Mouse (Mus musculus) urinary bladder, postnatal 14 days (tissue): ENCODE data around the gene Klrb1c.
A peak's percentile ranks its signal among the peaks of the same experiment; 100 is the strongest.
"Not testable (repeated sequence)": the region's sequence is repeated elsewhere in the genome, so short reads cannot be mapped to it uniquely, and the experiment has no call there.

Source experiments
- DNase-seq: peaks from one replicate; pipeline ENCODE4 v3.0.0; 2021; ENCODE audit warnings: low spot score

Gene Klrb1c

DNA sequence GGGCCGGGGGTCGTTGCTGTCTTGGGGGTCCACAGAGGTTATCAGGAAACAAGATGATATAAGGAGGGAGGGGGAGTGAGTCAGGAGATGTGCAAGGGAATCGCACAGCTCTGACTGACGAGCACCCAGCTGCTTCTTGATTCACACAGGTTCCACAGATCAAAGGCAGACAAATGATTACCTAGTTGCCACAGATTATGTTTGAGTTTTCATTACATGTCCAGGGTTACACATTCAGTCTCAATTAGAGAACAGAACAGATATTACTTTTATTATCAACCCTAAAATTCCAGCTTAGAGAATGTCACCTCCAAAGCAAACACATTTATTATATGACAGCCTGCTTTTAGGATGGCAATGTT lies 33.6 kb downstream of the Klrb1c start:
- DNase-seq, result not testable (repeated sequence)

GRCm38 (mm10) chr6:128754748-128755401 lies 34.1 kb downstream of the Klrb1c start:
- not testable (repeated sequence) for DNase-seq

GRCm38 (mm10) chr6:128754265-128754664 lies 34.8 kb downstream of the Klrb1c start:
- DNase-seq, result not testable (repeated sequence)

- DNase-seq, result peak; percentile 85
These were observed 35.3 kb downstream of the Klrb1c start for GRCm38 (mm10) chr6:128753610-128754224.

DNA sequence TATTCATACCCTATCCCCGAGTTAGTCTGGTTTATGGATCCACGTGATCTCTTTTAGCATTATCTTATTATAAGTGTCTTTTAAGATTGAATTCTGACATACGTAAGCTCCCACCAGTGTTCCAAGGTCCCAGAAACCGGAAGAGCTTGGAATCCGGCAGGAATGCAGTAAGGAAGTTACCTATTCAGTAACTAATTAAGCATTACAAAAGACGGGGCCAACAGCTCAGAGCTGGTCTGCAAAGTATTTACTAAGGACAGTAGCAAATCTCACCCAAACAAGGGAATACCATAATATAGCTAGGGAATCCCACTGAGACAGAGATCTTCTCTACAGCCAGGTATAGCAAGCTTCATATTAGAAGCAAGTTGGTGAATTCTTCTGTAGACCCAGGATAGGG lies 42.0 kb downstream of the Klrb1c start:
- not testable (repeated sequence) for DNase-seq

GRCm38 (mm10) chr6:128737445-128737844 lies 51.6 kb downstream of the Klrb1c start:
- no peak for DNase-seq

DNA sequence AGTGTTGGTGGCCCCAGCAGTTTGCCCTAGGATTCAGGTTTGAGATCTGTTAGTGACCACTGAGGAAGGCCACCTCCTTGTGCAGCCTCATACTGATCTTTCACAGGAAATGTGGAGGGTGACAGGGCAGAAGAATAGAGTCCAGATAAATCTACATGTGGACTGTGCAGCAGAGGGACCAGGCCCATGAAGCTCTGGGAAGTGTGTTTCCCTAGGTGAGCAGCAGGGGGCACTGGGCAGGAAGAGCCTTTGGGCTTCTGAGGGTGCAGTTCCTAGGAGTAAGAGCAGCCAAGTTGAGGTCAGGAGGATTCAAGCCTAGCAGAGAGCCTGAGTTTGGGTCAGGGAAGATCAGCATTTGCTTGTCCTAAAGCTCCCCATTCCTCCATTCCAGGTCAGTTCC lies 52.9 kb downstream of the Klrb1c start:
- DNase-seq, result no peak

- no peak for DNase-seq
These were observed 54.1 kb downstream of the Klrb1c start for GRCm38 (mm10) chr6:128734896-128735295.

DNA sequence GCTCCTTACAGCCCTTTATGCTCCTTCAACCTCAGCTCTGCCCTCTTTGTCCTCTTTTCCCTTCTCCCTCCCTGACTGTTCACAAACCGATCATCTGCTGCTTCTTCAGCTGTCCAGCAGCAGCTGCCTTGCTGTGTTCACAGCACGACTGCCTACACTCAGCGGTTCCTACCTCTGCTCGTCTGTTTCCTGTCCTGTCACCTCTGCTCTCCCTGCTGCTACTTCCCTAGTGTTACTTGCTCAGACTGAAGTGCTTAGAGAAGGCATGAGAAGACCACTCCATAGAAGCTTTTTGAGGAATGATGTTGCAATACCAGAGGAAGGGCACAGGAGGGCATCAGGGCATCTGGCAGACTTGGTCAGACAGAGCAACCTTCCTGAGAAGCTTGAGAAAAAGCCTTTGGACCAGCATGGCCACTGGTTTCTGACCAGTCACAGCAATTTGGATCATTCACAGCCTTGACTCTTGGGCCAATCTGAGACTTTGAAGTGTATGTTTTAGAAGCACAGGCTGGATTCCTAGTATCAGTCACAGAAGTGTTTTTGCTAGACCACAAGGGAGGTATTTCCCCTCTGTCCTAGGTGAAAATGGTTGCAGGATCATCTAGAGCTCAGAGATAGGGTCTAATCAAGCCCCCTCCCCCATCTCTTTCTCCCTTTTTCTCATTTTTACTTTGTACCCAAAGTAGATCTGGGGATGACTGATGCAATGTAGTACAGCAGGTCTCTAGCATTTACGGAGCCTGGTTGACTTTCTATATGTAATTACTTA lies 54.9 kb downstream of the Klrb1c start:
- no peak for DNase-seq

DNA sequence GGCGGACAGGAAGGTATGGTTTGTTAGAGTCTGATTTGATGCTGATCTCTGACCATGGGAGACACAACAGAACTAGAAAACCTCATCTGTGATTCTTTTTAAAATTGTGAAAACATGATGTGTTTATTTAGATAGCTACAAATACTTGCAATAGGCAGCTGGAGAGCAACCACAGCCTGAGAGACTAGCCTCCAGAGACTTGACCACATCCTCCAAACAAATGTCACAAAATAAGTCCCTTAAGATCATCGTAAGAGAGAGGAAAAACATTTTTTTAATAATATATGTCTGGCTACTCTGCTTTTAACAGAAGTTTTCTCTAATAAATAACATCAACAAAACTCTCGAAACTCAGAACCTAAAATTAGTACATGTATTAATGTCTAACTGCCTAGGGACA lies 57.0 kb downstream of the Klrb1c start:
- no peak for DNase-seq
